Mouse (Mus musculus) heart, adult 2 months (tissue): ENCODE data around the gene Ino80e.

Experiments used
- CTCF ChIP-seq: fragments of 200-600 bp; IDR thresholded peaks from 2 replicates; pipeline ENCODE4 v1.8.1; 2022; ENCODE audit warnings: antibody characterized with exemption, mild to moderate bottlenecking, moderate library complexity
- EP300 ChIP-seq: fragments of 200-500 bp; IDR thresholded peaks from 2 replicates; pipeline ENCODE4 v1.6.1; 2011; ENCODE audit warnings: low read depth, low read length, control low read depth; ENCODE audit not compliant: insufficient read depth
- POLR2A ChIP-seq: fragments of 200-500 bp; IDR thresholded peaks from 2 replicates; pipeline ENCODE4 v1.6.1; 2011; ENCODE audit warnings: mild to moderate bottlenecking, low read depth, low read length, control low read depth; ENCODE audit not compliant: insufficient read depth

- no peak for TF ChIP-seq CTCF
- peak; percentile 83; the same call in 1 of the 2 replicates for TF ChIP-seq EP300
- TF ChIP-seq POLR2A, result peak; percentile 71
Observed at GRCm38 (mm10) chr7:126881040-126881439, 18.9 kb upstream of the Ino80e start.
